Mouse (Mus musculus) mesoderm, embryonic 11.5 days (tissue): ENCODE measurements at regions not wholly inside any gene's neighbourhood (a gene's known extent, or its start where the extent isn't known, plus 50 kb on each side); places are given as distances from the start of the nearest gene placed in this dataset.
A peak's percentile ranks its signal among the peaks of the same experiment; 100 is the strongest.
"Not testable (repeated sequence)": the region's sequence is repeated elsewhere in the genome, so short reads cannot be mapped to it uniquely, and the experiment has no call there.

Source experiments
- DNase-seq: peaks from one replicate; pipeline ENCODE4 v3.0.0-alpha.2; 2012; ENCODE audit warnings: low read depth, low spot score

- DNase-seq = no peak
Observed at GRCm38 (mm10) chrX:77307374-77307773, 203.4 kb upstream of the Tbl1x start.

GRCm38 (mm10) chrX:77314384-77314783 is 196.4 kb upstream of the Tbl1x start:
- peak; percentile 3 for DNase-seq

GRCm38 (mm10) chrX:77323644-77324043 is 187.2 kb upstream of the Tbl1x start:
- no peak for DNase-seq

GRCm38 (mm10) chrX:77353181-77353580 is 157.6 kb upstream of the Tbl1x start:
- DNase-seq = no peak

- DNase-seq = no peak
Observed at GRCm38 (mm10) chrX:77360551-77360950, 150.3 kb upstream of the Tbl1x start.

- DNase-seq = no peak
Observed at GRCm38 (mm10) chrX:77361106-77361505, 149.7 kb upstream of the Tbl1x start.

GRCm38 (mm10) chrX:77363657-77364056 is 147.2 kb upstream of the Tbl1x start:
- DNase-seq = no peak

GRCm38 (mm10) chrX:77367351-77367750 is 143.5 kb upstream of the Tbl1x start:
- DNase-seq = no peak

GRCm38 (mm10) chrX:77387271-77387670 is 123.5 kb upstream of the Tbl1x start:
- DNase-seq = no peak

GRCm38 (mm10) chrX:77391760-77392446 is 118.9 kb upstream of the Tbl1x start:
- no peak for DNase-seq

GRCm38 (mm10) chrX:77406896-77407295 is 103.9 kb upstream of the Tbl1x start:
- DNase-seq = no peak

GRCm38 (mm10) chrX:77407925-77408324 is 102.9 kb upstream of the Tbl1x start:
- DNase-seq = no peak

- no peak for DNase-seq
Observed at GRCm38 (mm10) chrX:77409370-77409769, 101.4 kb upstream of the Tbl1x start.

GRCm38 (mm10) chrX:77410812-77411211 is 100.0 kb upstream of the Tbl1x start:
- DNase-seq = no peak

GRCm38 (mm10) chrX:77414156-77414555 is 96.7 kb upstream of the Tbl1x start:
- no peak for DNase-seq

- DNase-seq = no peak
Observed at GRCm38 (mm10) chrX:77417766-77418165, 93.0 kb upstream of the Tbl1x start.

- no peak for DNase-seq
Observed at GRCm38 (mm10) chrX:77422206-77422605, 88.6 kb upstream of the Tbl1x start.

- DNase-seq = no peak
Observed at GRCm38 (mm10) chrX:77424792-77425727, 85.8 kb upstream of the Tbl1x start.

- DNase-seq = not testable (repeated sequence)
Observed at GRCm38 (mm10) chrX:77425728-77426102, 85.1 kb upstream of the Tbl1x start.

GRCm38 (mm10) chrX:77426836-77427235 is 84.0 kb upstream of the Tbl1x start:
- DNase-seq = not testable (repeated sequence)

GRCm38 (mm10) chrX:77432001-77432565 is 78.7 kb upstream of the Tbl1x start:
- DNase-seq = no peak
